Mouse (Mus musculus) ES-Bruce4 (cell line): ENCODE measurements at regions not wholly inside any gene's neighbourhood (a gene's known extent, or its start where the extent isn't known, plus 50 kb on each side); places are given as distances from the start of the nearest gene placed in this dataset.

Experiments
- H3K27ac ChIP-seq: 2 replicates; pipeline ENCODE4 v1.5.1; 2012; ENCODE audit warnings: low read length, inconsistent platforms; ENCODE audit not compliant: insufficient read depth
- H3K27me3 ChIP-seq: 2 replicates; pipeline ENCODE4 v1.6.1; 2012; ENCODE audit warnings: mild to moderate bottlenecking, low read length, inconsistent platforms; ENCODE audit not compliant: control insufficient read depth, poor library complexity, insufficient read depth, severe bottlenecking
- H3K36me3 ChIP-seq: 2 replicates; pipeline ENCODE4 v1.6.1; 2012; ENCODE audit warnings: inconsistent platforms, mild to moderate bottlenecking, low read length, moderate library complexity; ENCODE audit not compliant: control insufficient read depth, poor library complexity, insufficient read depth, severe bottlenecking
- H3K4me1 ChIP-seq: one replicate; pipeline ENCODE4 v1.8.1; 2011; ENCODE audit warnings: low read length; ENCODE audit not compliant: control insufficient read depth, insufficient read depth
- H3K4me3 ChIP-seq: 2 replicates; pipeline ENCODE4 v1.5.1; 2011; ENCODE audit warnings: low read depth, mild to moderate bottlenecking, low read length
- H3K9ac ChIP-seq: 2 replicates; pipeline ENCODE4 v1.6.1; 2012; ENCODE audit warnings: low read depth, mild to moderate bottlenecking, inconsistent platforms; ENCODE audit not compliant: poor library complexity, severe bottlenecking
- H3K9me3 ChIP-seq: replicated peaks from 2 replicates; pipeline ENCODE4 v1.6.1; 2012; ENCODE audit warnings: mild to moderate bottlenecking, low read length, inconsistent platforms; ENCODE audit not compliant: control insufficient read depth, poor library complexity, insufficient read depth, severe bottlenecking
- CTCF ChIP-seq: IDR thresholded peaks from one replicate; pipeline ENCODE4 v1.8.1; 2011; ENCODE audit warnings: low read depth, low read length
- EP300 ChIP-seq: IDR thresholded peaks from 2 replicates; pipeline ENCODE4 v1.6.1; 2011; ENCODE audit warnings: low read depth, low read length; ENCODE audit not compliant: insufficient read depth
- POLR2A ChIP-seq: IDR thresholded peaks from one replicate; pipeline ENCODE4 v1.8.1; 2011; ENCODE audit warnings: low read length; ENCODE audit not compliant: insufficient read depth

DNA sequence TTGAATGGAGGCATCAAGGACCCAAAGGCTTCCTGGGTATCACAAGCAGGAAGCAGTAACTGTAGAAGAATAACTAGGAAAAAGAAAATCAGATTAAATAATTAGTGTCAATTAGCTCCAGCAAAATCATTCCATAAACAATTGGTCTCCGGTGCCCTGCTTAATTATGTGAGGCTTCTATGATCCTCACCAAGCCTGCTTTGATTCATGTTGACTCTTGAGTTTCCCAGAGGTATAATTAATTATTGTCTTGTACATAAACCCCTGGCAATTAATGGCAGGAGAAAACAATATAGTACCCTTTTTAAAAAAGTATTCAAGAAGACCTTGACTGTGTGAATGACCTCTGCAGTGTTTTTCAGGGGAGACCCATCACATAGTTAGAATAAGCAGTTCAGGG is 61.5 kb upstream of the Sp8 start:
- H3K9ac ChIP-seq, result no peak overlapping the region
- H3K27ac ChIP-seq, result no peak overlapping the region
- H3K4me1 ChIP-seq, result no peaks in the 10 kb centered on the region
- no peaks in the 10 kb centered on the region for H3K27me3 ChIP-seq
- H3K9me3 ChIP-seq, result no peaks in the 10 kb centered on the region
- no peaks in the 10 kb centered on the region for H3K36me3 ChIP-seq
- TF ChIP-seq CTCF, result no peak
- no peak overlapping the region for H3K4me3 ChIP-seq

DNA sequence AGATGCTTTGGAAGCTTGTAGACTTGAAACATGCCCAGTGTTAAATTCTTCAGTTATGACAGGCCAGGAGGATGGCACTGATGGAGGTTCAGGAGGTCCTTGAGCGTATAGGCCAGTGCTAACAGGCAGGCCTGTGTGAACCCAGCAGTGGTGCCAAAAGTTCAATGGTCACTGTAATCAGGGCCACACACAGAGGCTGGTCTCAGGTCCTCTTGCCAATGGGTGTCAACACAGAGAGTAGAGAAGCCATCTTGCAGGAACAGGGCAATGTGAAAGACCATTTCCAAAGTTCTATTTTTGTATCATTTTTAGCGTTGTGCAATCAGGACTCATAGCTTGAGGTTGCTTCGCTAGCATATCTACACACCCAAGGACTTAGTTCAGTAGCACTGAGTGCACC is 64.2 kb upstream of the Sp8 start:
- no peaks in the 10 kb centered on the region for H3K27me3 ChIP-seq
- no peaks in the 10 kb centered on the region for H3K36me3 ChIP-seq
- H3K27ac ChIP-seq, result no peak overlapping the region
- H3K4me3 ChIP-seq, result no peak overlapping the region
- no peaks in the 10 kb centered on the region for H3K4me1 ChIP-seq
- TF ChIP-seq CTCF (no peak), EP300 (no peak), POLR2A (no peak)
- no peak overlapping the region for H3K9ac ChIP-seq
- no peaks in the 10 kb centered on the region for H3K9me3 ChIP-seq

DNA sequence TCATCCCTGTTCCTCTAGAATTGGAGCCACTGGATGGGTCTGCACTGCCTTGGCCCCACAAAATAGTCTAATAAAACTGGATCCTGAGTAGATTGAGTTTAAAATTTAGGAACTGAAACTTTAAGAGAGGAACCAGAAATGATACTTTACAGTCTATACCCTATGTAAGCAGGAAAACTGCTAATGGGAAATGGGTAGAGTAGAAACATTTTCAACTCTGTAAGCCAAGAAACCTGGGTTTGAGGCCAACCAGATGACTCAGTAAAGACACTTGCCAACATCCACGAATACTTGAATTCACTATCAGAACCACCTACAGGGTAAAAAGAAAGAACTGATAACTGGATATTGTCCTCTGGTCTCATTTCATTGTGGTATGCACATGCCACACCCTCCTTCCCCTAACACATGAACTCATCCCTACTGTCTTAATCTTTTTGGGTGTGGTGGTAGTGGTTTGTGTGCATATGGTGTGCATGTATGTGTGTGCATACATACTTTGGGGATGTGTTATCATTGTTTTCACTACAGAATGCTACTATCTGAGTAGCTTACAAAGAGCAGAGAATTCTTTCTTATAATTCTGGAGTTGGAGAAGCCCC is 70.6 kb upstream of the Sp8 start:
- H3K27me3 ChIP-seq, result no peaks in the 10 kb centered on the region
- TF ChIP-seq POLR2A (no peak), EP300 (no peak), CTCF (no peak)
- H3K9ac ChIP-seq, result no peak overlapping the region
- no peak overlapping the region for H3K27ac ChIP-seq
- H3K36me3 ChIP-seq, result no peaks in the 10 kb centered on the region
- no peaks in the 10 kb centered on the region for H3K4me1 ChIP-seq
- H3K4me3 ChIP-seq, result no peak overlapping the region
- H3K9me3 ChIP-seq, result no peaks in the 10 kb centered on the region

DNA sequence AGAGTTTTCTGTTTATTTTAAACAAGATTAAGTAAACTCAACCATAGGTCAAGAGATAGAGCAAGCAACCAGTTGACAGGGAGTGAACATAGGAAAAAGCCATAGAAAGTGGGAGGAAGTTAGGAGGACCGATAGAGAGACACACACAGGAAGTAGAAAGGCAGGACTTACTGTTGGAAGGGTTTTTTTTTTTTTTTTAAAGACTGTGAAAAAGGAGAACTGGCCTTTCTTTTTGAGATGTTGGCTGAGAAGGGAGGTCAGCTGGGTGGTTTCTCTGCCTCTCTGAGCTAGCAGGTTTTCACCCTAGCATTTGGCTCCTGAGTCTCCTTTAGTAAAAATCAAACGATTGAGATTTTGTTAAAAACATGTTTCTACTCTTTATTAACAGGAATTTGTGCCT is 73.3 kb upstream of the Sp8 start:
- H3K4me3 ChIP-seq, result no peak overlapping the region
- H3K9ac ChIP-seq, result no peak overlapping the region
- H3K36me3 ChIP-seq, result no peaks in the 10 kb centered on the region
- no peaks in the 10 kb centered on the region for H3K9me3 ChIP-seq
- TF ChIP-seq POLR2A (no peak), CTCF (no peak), EP300 (no peak)
- no peak overlapping the region for H3K27ac ChIP-seq
- no peaks in the 10 kb centered on the region for H3K4me1 ChIP-seq
- no peaks in the 10 kb centered on the region; the same call in 1 of the 2 replicates for H3K27me3 ChIP-seq

DNA sequence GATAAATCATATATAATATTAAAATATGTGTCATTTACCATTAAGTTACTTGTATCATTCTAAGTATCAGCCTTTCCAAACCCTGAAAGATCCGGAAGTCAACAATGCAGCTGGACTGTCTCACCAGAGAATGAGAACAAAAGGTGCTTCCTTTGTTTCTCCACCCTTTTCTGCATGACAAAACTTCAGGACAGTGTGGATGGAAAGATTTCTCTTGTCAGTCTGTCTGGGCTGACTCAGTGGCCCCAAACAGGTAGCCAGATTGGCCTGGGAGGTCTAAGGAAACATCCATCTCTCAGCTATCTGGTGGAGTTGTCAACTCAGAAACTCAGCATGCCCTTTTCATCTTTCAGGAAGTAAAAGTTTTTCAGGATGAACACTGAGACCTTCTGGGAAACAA is 79.7 kb upstream of the Sp8 start:
- H3K4me3 ChIP-seq, result no peak overlapping the region
- H3K27ac ChIP-seq, result peak overlapping the region; percentile 79

DNA sequence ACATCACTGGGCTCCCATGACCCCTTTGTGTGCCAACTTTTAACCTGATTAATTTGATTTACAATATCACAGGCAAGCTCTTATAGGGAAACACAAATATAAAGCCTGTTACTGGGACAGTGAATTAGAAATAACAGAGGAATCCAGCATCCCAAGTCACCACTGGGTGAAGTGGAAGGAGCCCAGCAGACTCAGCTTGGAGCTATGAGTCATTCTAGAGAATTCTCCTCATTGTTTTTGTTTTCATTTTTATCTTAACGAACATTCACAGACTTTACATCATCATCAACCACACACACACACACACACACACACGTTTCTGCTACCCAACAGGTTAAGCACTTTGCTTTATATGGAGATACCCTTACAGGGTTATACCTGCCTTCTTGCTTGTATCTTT is 92.1 kb upstream of the Sp8 start:
- Histone ChIP-seq H3K36me3 (no peaks in the 10 kb centered on the region), H3K9me3 (no peaks in the 10 kb centered on the region), H3K4me1 (no peaks in the 10 kb centered on the region), H3K27ac (no peak overlapping the region), H3K9ac (no peak overlapping the region), H3K4me3 (no peak overlapping the region), H3K27me3 (no peaks in the 10 kb centered on the region)
- TF ChIP-seq POLR2A (no peak), EP300 (no peak), CTCF (no peak)

More for the DNA sequence above, 79.7 kb upstream of the Sp8 start:
- no peaks in the 10 kb centered on the region; the same call in 1 of the 2 replicates for H3K27me3 ChIP-seq
- no peaks in the 10 kb centered on the region for H3K9me3 ChIP-seq
- no peaks in the 10 kb centered on the region for H3K36me3 ChIP-seq
- H3K9ac ChIP-seq, result no peak overlapping the region
- H3K4me1 ChIP-seq, result no peaks in the 10 kb centered on the region
- TF ChIP-seq EP300, result peak; percentile 62; the same call in 1 of the 2 replicates
- TF ChIP-seq CTCF, result no peak
